Mouse (Mus musculus): ENCODE measurements around the gene Rbpj.

- no peak for TF ChIP-seq CTCF (IDR thresholded peaks at IDR 0.05; ENCODE audit: control insufficient read depth, insufficient read depth, insufficient replicate concordance, low read depth, low read length)
- no peak for TF ChIP-seq POLR2A (IDR thresholded peaks at IDR 0.05; ENCODE audit: control insufficient read depth, low read depth, low read length)
Measured at GRCm38 (mm10) chr5:53467602-53468001, 1.6 kb downstream of the Rbpj start.
